Mouse (Mus musculus) lung, postnatal 25 days (tissue): Measurements from ENCODE around the gene Cdh23.

Source experiments
- DNase-seq: peaks from one replicate; pipeline ENCODE4 v3.0.0; 2022; ENCODE audit warnings: low spot score

The Cdh23 gene

GRCm38 (mm10) chr10:60257261-60257825 lies 438.9 kb downstream of the Cdh23 start:
- DNase-seq, result no peak

GRCm38 (mm10) chr10:60256088-60256487 lies 440.2 kb downstream of the Cdh23 start:
- no peak for DNase-seq
